Mouse (Mus musculus) c-Kit-negative CD71-positive TER-119-positive erythroid progenitor cells, embryonic 14.5 days (primary cell): ENCODE measurements around the gene Vpreb2.
"Not testable (repeated sequence)": the region's sequence is repeated elsewhere in the genome, so short reads cannot be mapped to it uniquely, and the experiment has no call there.

Experiments
- DNase-seq: peaks from one replicate; pipeline ENCODE4 v3.0.0-alpha.2; 2013; ENCODE audit warnings: low read depth, low spot score

Vpreb2 gene

GRCm38 (mm10) chr16:17987703-17988102, 7.5 kb downstream of the Vpreb2 start:
- no peak for DNase-seq

- DNase-seq, result not testable (repeated sequence)
These were observed 12.1 kb downstream of the Vpreb2 start for GRCm38 (mm10) chr16:17992321-17992720.

GRCm38 (mm10) chr16:17999668-18000067, 19.4 kb downstream of the Vpreb2 start:
- DNase-seq, result no peak

GRCm38 (mm10) chr16:18004589-18004988, 24.4 kb downstream of the Vpreb2 start:
- DNase-seq, result no peak

- no peak for DNase-seq
These were observed 26.9 kb downstream of the Vpreb2 start for GRCm38 (mm10) chr16:18007083-18007482.

GRCm38 (mm10) chr16:18011101-18011500, 30.9 kb downstream of the Vpreb2 start:
- DNase-seq, result no peak

- DNase-seq, result not testable (repeated sequence)
These were observed 36.3 kb downstream of the Vpreb2 start for GRCm38 (mm10) chr16:18016482-18016881.

GRCm38 (mm10) chr16:18022780-18023557, 42.7 kb downstream of the Vpreb2 start:
- DNase-seq, result no peak

GRCm38 (mm10) chr16:18027371-18027770, 47.1 kb downstream of the Vpreb2 start:
- DNase-seq, result no peak
